Mouse (Mus musculus) embryonic fibroblast, embryonic 13.5 days (primary cell): ENCODE data around the gene Phf21a.

ENCODE experiments used
- CTCF ChIP-seq: IDR thresholded peaks from 2 replicates; pipeline ENCODE4 v1.5.1; 2011; ENCODE audit warnings: mild to moderate bottlenecking, control low read depth, low read length, moderate library complexity, borderline replicate concordance; ENCODE audit not compliant: insufficient read depth
- POLR2A ChIP-seq: IDR thresholded peaks from 2 replicates; pipeline ENCODE4 v1.6.1; 2011; ENCODE audit warnings: low read depth, mild to moderate bottlenecking, control low read depth, low read length, moderate library complexity

DNA sequence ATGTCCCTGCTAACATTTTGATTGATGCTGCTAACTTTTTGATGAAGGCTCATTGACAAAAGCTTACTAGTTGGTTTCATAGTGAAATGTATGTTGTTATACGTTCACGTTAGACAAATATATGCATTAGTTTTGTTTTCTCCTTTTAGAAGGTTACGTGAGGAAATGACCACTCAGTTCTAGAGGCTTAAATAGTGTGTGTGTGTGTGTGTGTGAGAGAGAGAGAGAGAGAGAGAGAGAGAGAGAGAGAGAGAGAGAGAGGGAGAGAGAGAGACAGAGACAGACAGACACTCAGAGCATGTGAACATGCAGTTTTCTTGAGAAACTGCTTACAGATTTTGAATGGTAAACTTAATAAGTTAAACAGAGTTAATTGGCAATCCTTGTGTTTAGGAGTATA, 95.8 kb downstream of the Phf21a start:
- no peak for TF ChIP-seq POLR2A
- no peak for TF ChIP-seq CTCF
